Mouse (Mus musculus) brain, embryonic 14.5 days (tissue): ENCODE measurements at regions not wholly inside any gene's neighbourhood (a gene's known extent, or its start where the extent isn't known, plus 50 kb on each side); places are given as distances from the start of the nearest gene placed in this dataset.

ENCODE experiments used
- CTCF ChIP-seq: fragments of 200-500 bp; IDR thresholded peaks from 2 replicates; pipeline ENCODE4 v1.5.1; 2012; ENCODE audit warnings: inconsistent platforms, mild to moderate bottlenecking, moderate library complexity, borderline replicate concordance; ENCODE audit not compliant: insufficient read depth, insufficient read length; ENCODE audit errors: extremely low read depth
- POLR2A ChIP-seq: fragments of 200-500 bp; IDR thresholded peaks from 2 replicates; pipeline ENCODE4 v1.6.1; 2012; ENCODE audit warnings: mild to moderate bottlenecking, inconsistent platforms, borderline replicate concordance; ENCODE audit not compliant: poor library complexity, insufficient read depth, insufficient read length, severe bottlenecking; ENCODE audit errors: extremely low read depth

- no peak for TF ChIP-seq POLR2A
- TF ChIP-seq CTCF, result no peak
Measured at GRCm38 (mm10) chr3:127987583-127987982, 91.5 kb upstream of the Fam241a start.
